Mouse (Mus musculus) liver, embryonic 14.5 days (tissue): ENCODE data around the gene Sim1. TPM values are rescaled to one million over a fixed set of nuclear protein-coding genes. Genes with fewer than 3 reads are reported as not detected.

Experiments used
- ATAC-seq: fragments of 200-750 bp; cut with Nextera tagmentation; 2 replicates; pipeline ENCODE4 v1.8.0; 2017; ENCODE audit warnings: moderate number of reproducible peaks, mild to moderate bottlenecking, moderate library complexity; ENCODE audit not compliant: insufficient read depth
- DNase-seq, 3 experiments: peaks; one replicate each; pipeline ENCODE4 v3.0.0-alpha.2; 2012 to 2013; ENCODE audit warnings: low read depth in 3 of 3, low spot score in 3 of 3
- H3K27ac ChIP-seq: fragments of 300-500 bp; sonication (generic); 2 replicates; pipeline ENCODE4 v1.5.1; 2014; ENCODE audit warnings: moderate library complexity, mild to moderate bottlenecking, control low read depth, inconsistent platforms
- H3K27me3 ChIP-seq: fragments of 300-500 bp; sonication (generic); 2 replicates; pipeline ENCODE4 v1.6.1; 2014; ENCODE audit warnings: mild to moderate bottlenecking, low read length, moderate library complexity; ENCODE audit not compliant: control insufficient read depth, insufficient read depth
- H3K36me3 ChIP-seq: fragments of 300-500 bp; sonication (generic); replicated peaks from 2 replicates; pipeline ENCODE4 v1.6.1; 2014; ENCODE audit warnings: low read depth; ENCODE audit not compliant: control insufficient read depth, insufficient read depth
- H3K4me1 ChIP-seq, 2 experiments: fragments of 200-500 bp in 1 of 2; fragments of 300-500 bp in 1 of 2; sonication (generic) in 1 of 2; replicated peaks; 2 replicates each; pipeline ENCODE4 v1.6.1; 2012 to 2014; ENCODE audit warnings: antibody characterized with exemption in 1 of 2, inconsistent platforms in 1 of 2, low read length in 1 of 2; ENCODE audit not compliant: control insufficient read depth in 2 of 2, insufficient read depth in 2 of 2
- H3K4me2 ChIP-seq: fragments of 300-500 bp; sonication (generic); 2 replicates; pipeline ENCODE4 v1.6.1; 2014; ENCODE audit warnings: low read depth, mild to moderate bottlenecking, control low read depth, moderate library complexity
- H3K4me3 ChIP-seq, 2 experiments: fragments of 200-500 bp in 1 of 2; fragments of 300-500 bp in 1 of 2; sonication (generic) in 1 of 2; 2 replicates each; pipeline ENCODE4 v1.5.1; 2012 to 2014; ENCODE audit warnings: low read depth in 2 of 2, low read length in 2 of 2, mild to moderate bottlenecking in 2 of 2, control low read depth in 1 of 2, inconsistent platforms in 1 of 2, moderate library complexity in 1 of 2; ENCODE audit not compliant: insufficient read depth in 1 of 2
- H3K9ac ChIP-seq: fragments of 300-500 bp; sonication (generic); replicated peaks from 2 replicates; pipeline ENCODE4 v1.6.1; 2014; ENCODE audit warnings: mild to moderate bottlenecking, control low read depth, moderate library complexity
- H3K9me3 ChIP-seq: fragments of 300-500 bp; sonication (generic); 2 replicates; pipeline ENCODE4 v1.6.1; 2016; ENCODE audit warnings: low read length, mixed read lengths; ENCODE audit not compliant: control insufficient read depth
- CTCF ChIP-seq: IDR thresholded peaks from 2 replicates; pipeline ENCODE4 v1.5.1; 2016; ENCODE audit warnings: antibody characterized with exemption, low read depth, control low read depth
- EP300 ChIP-seq: IDR thresholded peaks from 2 replicates; pipeline ENCODE4 v1.6.1; 2016; ENCODE audit warnings: antibody characterized with exemption, low read depth
- WGBS: fragments of 180-500 bp; shearing (Covaris S2); extraction: QIAGEN DNeasy Blood & Tissue Kit; methylation state at CpG from one replicate; pipeline ENCODE4 v1.1.7; 2014; ENCODE audit not compliant: insufficient replicate concordance; 5-methylcytosine and 5-hydroxymethylcytosine counted together
- polyA plus RNA-seq, 2 experiments: library from polyadenylated mRNA; depleted of rRNA in 1 of 2; stranded (reverse) in 1 of 2; unstranded in 1 of 2; fragments of >200 nt; fragmentation: Nextera tagmentation in 1 of 2; extraction: Ambion mirVana in 1 of 2; gene quantifications; 2 replicates each; pipeline versions ENCODE4 v1.2.1 to v1.2.3; 2012 to 2014

Sim1 gene
- polyA plus RNA-seq, 2 experiments: not detected

GRCm38 (mm10) chr10:51015362-51015761 lies 120.8 kb downstream of the Sim1 start:
- 50% methylated on average over 1 of the region's 1 CpGs for WGBS
- TF ChIP-seq EP300: no peak
- TF ChIP-seq CTCF: no peak

GRCm38 (mm10) chr10:51023308-51024279 lies 129.0 kb downstream of the Sim1 start:
- H3K36me3 ChIP-seq: no peaks in the 10 kb centered on the region
- H3K9ac ChIP-seq: no peak overlapping the region
- H3K27ac ChIP-seq: no peak overlapping the region
- no peaks in the 10 kb centered on the region for H3K27me3 ChIP-seq
- no peak overlapping the region for H3K4me2 ChIP-seq
- no peak overlapping the region for H3K4me3 ChIP-seq
- H3K4me1 ChIP-seq: no peaks in the 10 kb centered on the region
- H3K9me3 ChIP-seq: no peaks in the 10 kb centered on the region
- WGBS: 68% methylated on average over 9 of the region's 9 CpGs
- TF ChIP-seq CTCF: no peak
- TF ChIP-seq EP300: no peak
- DNase-seq (no peak), ATAC-seq (no peak)

More at GRCm38 (mm10) chr10:51015362-51015761, 120.8 kb downstream of the Sim1 start:
- Histone ChIP-seq H3K4me2 (no peak overlapping the region), H3K9me3 (no peaks in the 10 kb centered on the region), H3K4me3 (no peak overlapping the region), H3K9ac (no peak overlapping the region), H3K36me3 (no peaks in the 10 kb centered on the region), H3K27ac (no peak overlapping the region), H3K4me1 (no peaks in the 10 kb centered on the region), H3K27me3 (no peaks in the 10 kb centered on the region)
- ATAC-seq: no peak
- no peak for DNase-seq
